Mouse (Mus musculus): Measurements from ENCODE around the gene Meis1. TPM values are rescaled to one million over a fixed set of nuclear protein-coding genes. Genes with fewer than 3 reads are reported as not detected.

Gene Meis1
- polyA plus RNA-seq, 1 experiment from 2014 or later: 46.3 TPM

GRCm38 (mm10) chr11:19005913-19006693, 12.7 kb downstream of the Meis1 start:
- ATAC-seq (ENCODE audit: low read depth) (no peak), DNase-seq (ENCODE audit: low spot score) (no peak)
- H3K4me1 ChIP-seq (ENCODE audit: control insufficient read depth, insufficient read depth, low read length): peaks cover 5% of the 10 kb centered on the region
- no peak overlapping the region for H3K4me2 ChIP-seq (ENCODE audit: low read depth, low read length)
- WGBS: 44% methylated on average over 3 of the region's 3 CpGs
- peaks cover 14% of the 10 kb centered on the region for H3K36me3 ChIP-seq (ENCODE audit: control insufficient read depth, insufficient read depth, low read length)
- H3K27me3 ChIP-seq (replicated peaks; ENCODE audit: control insufficient read depth, insufficient read depth, low read length): peaks cover 28% of the 10 kb centered on the region
- no peaks in the 10 kb centered on the region for H3K9me3 ChIP-seq (ENCODE audit: control insufficient read depth, low read length)
- no peak overlapping the region for H3K27ac ChIP-seq (replicated peaks; ENCODE audit: low read depth, low read length)
- H3K9ac ChIP-seq (ENCODE audit: low read depth, low read length): no peak overlapping the region
- H3K4me3 ChIP-seq (ENCODE audit: low read depth, low read length): no peak overlapping the region

- Histone ChIP-seq H3K27ac (replicated peaks; ENCODE audit: low read depth, low read length) (no peak overlapping the region), H3K36me3 (ENCODE audit: control insufficient read depth, insufficient read depth, low read length) (peaks cover 16% of the 10 kb centered on the region; the same call in 1 of the 2 replicates), H3K9me3 (ENCODE audit: control insufficient read depth, low read length) (no peaks in the 10 kb centered on the region), H3K27me3 (replicated peaks; ENCODE audit: control insufficient read depth, insufficient read depth, low read length) (peaks cover 20% of the 10 kb centered on the region), H3K4me3 (ENCODE audit: low read depth, low read length) (no peak overlapping the region), H3K9ac (ENCODE audit: low read depth, low read length) (no peak overlapping the region), H3K4me2 (ENCODE audit: low read depth, low read length) (no peak overlapping the region), H3K4me1 (ENCODE audit: control insufficient read depth, insufficient read depth, low read length) (peaks cover 5% of the 10 kb centered on the region)
- ATAC-seq (ENCODE audit: low read depth): no peak
- no peak for DNase-seq (ENCODE audit: low spot score)
- 67% methylated on average over 9 of the region's 9 CpGs for WGBS
Measured at GRCm38 (mm10) chr11:19005007-19005912, 13.5 kb downstream of the Meis1 start.

GRCm38 (mm10) chr11:19003066-19003465, 15.7 kb downstream of the Meis1 start:
- H3K36me3 ChIP-seq (ENCODE audit: control insufficient read depth, insufficient read depth, low read length): peaks cover 13% of the 10 kb centered on the region; the same call in 1 of the 2 replicates
- H3K27ac ChIP-seq (replicated peaks; ENCODE audit: low read depth, low read length): no peak overlapping the region
- DNase-seq (ENCODE audit: low spot score) (no peak), ATAC-seq (ENCODE audit: low read depth) (no peak)
- H3K9ac ChIP-seq (ENCODE audit: low read depth, low read length): no peak overlapping the region
- WGBS: 65% methylated on average over 5 of the region's 5 CpGs
- H3K27me3 ChIP-seq (replicated peaks; ENCODE audit: control insufficient read depth, insufficient read depth, low read length): peaks cover 4% of the 10 kb centered on the region; the same call in 1 of the 2 replicates
- H3K4me2 ChIP-seq (ENCODE audit: low read depth, low read length): no peak overlapping the region
- peaks cover 5% of the 10 kb centered on the region; the same call in 1 of the 2 replicates for H3K4me1 ChIP-seq (ENCODE audit: control insufficient read depth, insufficient read depth, low read length)
- H3K4me3 ChIP-seq (ENCODE audit: low read depth, low read length): no peak overlapping the region
- H3K9me3 ChIP-seq (ENCODE audit: control insufficient read depth, low read length): no peaks in the 10 kb centered on the region

GRCm38 (mm10) chr11:18996767-18997166, 22.0 kb downstream of the Meis1 start:
- no peak for ATAC-seq (ENCODE audit: low read depth)
- H3K9ac ChIP-seq (ENCODE audit: low read depth, low read length): no peak overlapping the region
- no peak overlapping the region for H3K27ac ChIP-seq (replicated peaks; ENCODE audit: low read depth, low read length)
- no peaks in the 10 kb centered on the region for H3K9me3 ChIP-seq (ENCODE audit: control insufficient read depth, low read length)
- no peaks in the 10 kb centered on the region for H3K27me3 ChIP-seq (replicated peaks; ENCODE audit: control insufficient read depth, insufficient read depth, low read length)
- no peak overlapping the region for H3K4me2 ChIP-seq (ENCODE audit: low read depth, low read length)
- 96% methylated on average over 4 of the region's 4 CpGs for WGBS
- H3K36me3 ChIP-seq (ENCODE audit: control insufficient read depth, insufficient read depth, low read length): peaks cover 47% of the 10 kb centered on the region
- H3K4me1 ChIP-seq (ENCODE audit: control insufficient read depth, insufficient read depth, low read length): no peaks in the 10 kb centered on the region
- no peak overlapping the region for H3K4me3 ChIP-seq (ENCODE audit: low read depth, low read length)
- DNase-seq (ENCODE audit: low spot score): no peak

- no peak overlapping the region for H3K4me3 ChIP-seq (ENCODE audit: low read depth, low read length)
- H3K9me3 ChIP-seq (ENCODE audit: control insufficient read depth, low read length): no peaks in the 10 kb centered on the region
- ATAC-seq (ENCODE audit: low read depth): no peak
- H3K27me3 ChIP-seq (replicated peaks; ENCODE audit: control insufficient read depth, insufficient read depth, low read length): no peaks in the 10 kb centered on the region
- H3K36me3 ChIP-seq (ENCODE audit: control insufficient read depth, insufficient read depth, low read length): peaks cover 47% of the 10 kb centered on the region
- 93% methylated on average over 2 of the region's 2 CpGs for WGBS
- H3K4me2 ChIP-seq (ENCODE audit: low read depth, low read length): no peak overlapping the region
- H3K27ac ChIP-seq (replicated peaks; ENCODE audit: low read depth, low read length): no peak overlapping the region
- no peak for DNase-seq (ENCODE audit: low spot score)
- H3K4me1 ChIP-seq (ENCODE audit: control insufficient read depth, insufficient read depth, low read length): no peaks in the 10 kb centered on the region
- H3K9ac ChIP-seq (ENCODE audit: low read depth, low read length): no peak overlapping the region
Measured at GRCm38 (mm10) chr11:18996289-18996688, 22.5 kb downstream of the Meis1 start.

GRCm38 (mm10) chr11:18992796-18993195, 26.0 kb downstream of the Meis1 start:
- DNase-seq (ENCODE audit: low spot score): peak; percentile 40

GRCm38 (mm10) chr11:18990244-18990677, 28.5 kb downstream of the Meis1 start:
- peaks cover 4% of the 10 kb centered on the region; the same call in 1 of the 2 replicates for H3K4me1 ChIP-seq (ENCODE audit: control insufficient read depth, insufficient read depth, low read length)
- H3K27ac ChIP-seq (replicated peaks; ENCODE audit: low read depth, low read length): no peak overlapping the region
- 73% methylated on average over 6 of the region's 6 CpGs for WGBS
- H3K4me2 ChIP-seq (ENCODE audit: low read depth, low read length): no peak overlapping the region
- ATAC-seq (ENCODE audit: low read depth): peak; percentile 27; the same call in 1 of the 2 replicates
- H3K4me3 ChIP-seq (ENCODE audit: low read depth, low read length): no peak overlapping the region
- DNase-seq (ENCODE audit: low spot score): no peak
- H3K27me3 ChIP-seq (replicated peaks; ENCODE audit: control insufficient read depth, insufficient read depth, low read length): no peaks in the 10 kb centered on the region
- peaks cover 41% of the 10 kb centered on the region for H3K36me3 ChIP-seq (ENCODE audit: control insufficient read depth, insufficient read depth, low read length)
- no peaks in the 10 kb centered on the region for H3K9me3 ChIP-seq (ENCODE audit: control insufficient read depth, low read length)
- no peak overlapping the region for H3K9ac ChIP-seq (ENCODE audit: low read depth, low read length)

More at GRCm38 (mm10) chr11:18992796-18993195, 26.0 kb downstream of the Meis1 start:
- Histone ChIP-seq H3K9me3 (ENCODE audit: control insufficient read depth, low read length) (no peaks in the 10 kb centered on the region), H3K27ac (replicated peaks; ENCODE audit: low read depth, low read length) (no peak overlapping the region), H3K4me3 (ENCODE audit: low read depth, low read length) (no peak overlapping the region), H3K27me3 (replicated peaks; ENCODE audit: control insufficient read depth, insufficient read depth, low read length) (no peaks in the 10 kb centered on the region), H3K4me2 (ENCODE audit: low read depth, low read length) (no peak overlapping the region), H3K36me3 (ENCODE audit: control insufficient read depth, insufficient read depth, low read length) (peaks cover 39% of the 10 kb centered on the region), H3K4me1 (ENCODE audit: control insufficient read depth, insufficient read depth, low read length) (peaks cover 4% of the 10 kb centered on the region; the same call in 1 of the 2 replicates), H3K9ac (ENCODE audit: low read depth, low read length) (no peak overlapping the region)
- WGBS: 70% methylated on average over 6 of the region's 6 CpGs
- ATAC-seq (ENCODE audit: low read depth): peak; percentile 56; the same call in 1 of the 2 replicates

- H3K9ac ChIP-seq (ENCODE audit: low read depth, low read length): no peak overlapping the region
- peaks cover 37% of the 10 kb centered on the region for H3K36me3 ChIP-seq (ENCODE audit: control insufficient read depth, insufficient read depth, low read length)
- H3K27ac ChIP-seq (replicated peaks; ENCODE audit: low read depth, low read length): no peak overlapping the region
- no peaks in the 10 kb centered on the region for H3K27me3 ChIP-seq (replicated peaks; ENCODE audit: control insufficient read depth, insufficient read depth, low read length)
- peaks cover 4% of the 10 kb centered on the region; the same call in 1 of the 2 replicates for H3K4me1 ChIP-seq (ENCODE audit: control insufficient read depth, insufficient read depth, low read length)
- no peak overlapping the region for H3K4me3 ChIP-seq (ENCODE audit: low read depth, low read length)
- ATAC-seq (ENCODE audit: low read depth) (peak; percentile 47; the same call in 1 of the 2 replicates), DNase-seq (ENCODE audit: low spot score) (no peak)
- H3K9me3 ChIP-seq (ENCODE audit: control insufficient read depth, low read length): no peaks in the 10 kb centered on the region
- H3K4me2 ChIP-seq (ENCODE audit: low read depth, low read length): no peak overlapping the region
- WGBS: 52% methylated on average over 6 of the region's 6 CpGs
Measured at GRCm38 (mm10) chr11:18989669-18990243, 29.0 kb downstream of the Meis1 start.

Measured in embryonic facial prominence, embryonic 14.5 days (tissue).